ENCODE assay signal across 9 mouse cellular contexts in genomic region chr7:34629702-34630210, GRCm38 (mm10). TPM values are rescaled to one million over a fixed set of nuclear protein-coding genes. Genes with fewer than 3 reads are reported as not detected.
A peak's percentile ranks its signal among the peaks of the same experiment; 100 is the strongest.
DNase-seq lines count a peak whose midpoint lies in the region; ATAC-seq and TF ChIP-seq lines count a peak whose summit lies in the region.
"Had no signal": no experiment of that assay in that cellular context is flagged by ENCODE, and none has a peak within 500 bp of the region (broad histone marks: within the 10 kb centered on the region; RNA-seq: fewer than 3 reads in every experiment).

No protein-coding gene starts in this region.

- H3K4me2 ChIP-seq in heart, embryonic 13.5 days, result peak overlapping the region; percentile 90

- H3K27me3 ChIP-seq in heart, adult 2 months (ENCODE audit: control insufficient read depth, insufficient read depth, low read length), result no peaks in the 10 kb centered on the region; the same call in 1 of the 2 replicates
- no peaks in the 10 kb centered on the region for H3K27me3 ChIP-seq in heart, embryonic 13.5 days (replicated peaks)

- WGBS in heart, adult 2 months, result 56% methylated on average over 8 of the region's 8 CpGs
- WGBS in heart, embryonic 13.5 days, result 49% methylated on average over 8 of the region's 8 CpGs

- H3K9me3 ChIP-seq in heart, embryonic 13.5 days, result no peaks in the 10 kb centered on the region

- no peak for TF ChIP-seq CTCF in heart, adult 2 months (IDR thresholded peaks at IDR 0.05)

- H3K36me3 ChIP-seq in heart, adult 2 months (ENCODE audit: control insufficient read depth, insufficient read depth, low read length), result no peaks in the 10 kb centered on the region
- no peaks in the 10 kb centered on the region for H3K36me3 ChIP-seq in heart, embryonic 13.5 days

- H3K4me3 ChIP-seq in heart, adult 2 months, result no peak overlapping the region
- H3K4me3 ChIP-seq in heart, embryonic 13.5 days, result peak overlapping the region; percentile 58

- peak; percentile 12 to 31 for DNase-seq in heart, adult 2 months
- no peak for DNase-seq in heart, postnatal 4 days
- DNase-seq in ES-CJ7 (ENCODE audit: low read depth, low spot score), result peak; percentile 55
- peak; percentile 38 for DNase-seq in lung, postnatal 10 days
- no peak for DNase-seq in T-cell, adult 2 months (ENCODE audit: low spot score)

- no peak for TF ChIP-seq POLR2A in heart, adult 2 months (IDR thresholded peaks at IDR 0.05; ENCODE audit: insufficient read depth, low read depth, low read length)

- TF ChIP-seq EP300 in heart, adult 2 months (IDR thresholded peaks at IDR 0.05; ENCODE audit: insufficient read depth, low read depth, low read length), result no peak

- no peaks in the 10 kb centered on the region for H3K79me2 ChIP-seq in heart, adult 2 months (replicated peaks; ENCODE audit: control insufficient read depth, insufficient read depth, low read length)

- H3K9ac ChIP-seq in heart, adult 2 months (ENCODE audit: low read depth, low read length), result no peak overlapping the region
- peak overlapping the region; percentile 80 for H3K9ac ChIP-seq in heart, embryonic 13.5 days

- intact Hi-C loops in heart, adult 2 months (cut with DNase I), result loop anchor here (1.0 kb wide), 1 partner anchor 26 kb away; no protein-coding TSS in a partner anchor

- 0 out of 2 replicates have a peak, but pooled peaks have one; percentile 1 for ATAC-seq in heart, embryonic 13.5 days (ENCODE audit: extremely low read depth, insufficient number of reproducible peaks, low FRiP score, low TSS enrichment)
- no peak for ATAC-seq in cerebellum, adult (ENCODE audit: insufficient number of reproducible peaks, low FRiP score, low TSS enrichment)
- ATAC-seq in CD4-positive, CD25-positive, alpha-beta regulatory T cell, adult 4 months, result no peak

- peak overlapping the region; percentile 28; the same call in 1 of the 2 replicates for H3K27ac ChIP-seq in heart, adult 2 months
- H3K27ac ChIP-seq in heart, embryonic 13.5 days (replicated peaks), result peak overlapping the region; percentile 69

- no peaks in the 10 kb centered on the region; the same call in 1 of the 2 replicates for H3K4me1 ChIP-seq in heart, adult 2 months (ENCODE audit: control insufficient read depth, insufficient read depth, low read length)
- H3K4me1 ChIP-seq in heart, embryonic 13.5 days, result peaks cover 16% of the 10 kb centered on the region

RNA-seq across cellular contexts. Expression of gene Kctd15, which starts 26.8 kb away (rescaled TPM):
- 1 to 10 TPM; 3.6 to 3.8 TPM for total RNA-seq in heart, adult 2 months (2021)
- polyA plus RNA-seq in heart, adult 2 months (2012; rRNA removed), result 4.1 and 5.7 TPM in 2 replicates
- 1 to 10 TPM; 3.4 to 5.1 TPM for total RNA-seq in heart, postnatal 4 days (2021)
- polyA plus RNA-seq in heart, embryonic 13.5 days (2015; fragmentation: Nextera tagmentation; extraction: Ambion mirVana), result 6.5 and 6.7 TPM in 2 replicates
- not detected for polyA plus RNA-seq in CD4-positive, CD25-positive, alpha-beta regulatory T cell, adult 4 months (2017; shearing (Covaris generic))
- total RNA-seq: neutrophil, adult 5-6 weeks had no signal

Comparison
In these comparisons a context has a peak if more than half of its experiments do, and no peak if none do; other contexts are left out.
1. DNase-seq: peak in heart, adult 2 months (2 of 2), ES-CJ7 (single experiment) and lung, postnatal 10 days (single experiment); none in heart, postnatal 4 days (single experiment) and T-cell, adult 2 months (single experiment).